Mouse (Mus musculus) gonadal fat pad, adult 2 months (tissue): ENCODE results near the gene Rnf169. TPM values are rescaled to one million over a fixed set of nuclear protein-coding genes. Genes with fewer than 3 reads are reported as not detected.
"Not testable (repeated sequence)": the region's sequence is repeated elsewhere in the genome, so short reads cannot be mapped to it uniquely, and the experiment has no call there.

Experiments
- DNase-seq: peaks from one replicate; pipeline ENCODE4 v3.0.0-alpha.2; 2012; ENCODE audit warnings: low read depth
- polyA plus RNA-seq: library from polyadenylated mRNA; depleted of rRNA; stranded (reverse); fragments of >200 nt; gene quantifications from 2 replicates; pipeline ENCODE4 v1.2.3, GENCODE M21; 2012

The Rnf169 gene
- polyA plus RNA-seq, 1 experiment: 3.6 TPM

DNA sequence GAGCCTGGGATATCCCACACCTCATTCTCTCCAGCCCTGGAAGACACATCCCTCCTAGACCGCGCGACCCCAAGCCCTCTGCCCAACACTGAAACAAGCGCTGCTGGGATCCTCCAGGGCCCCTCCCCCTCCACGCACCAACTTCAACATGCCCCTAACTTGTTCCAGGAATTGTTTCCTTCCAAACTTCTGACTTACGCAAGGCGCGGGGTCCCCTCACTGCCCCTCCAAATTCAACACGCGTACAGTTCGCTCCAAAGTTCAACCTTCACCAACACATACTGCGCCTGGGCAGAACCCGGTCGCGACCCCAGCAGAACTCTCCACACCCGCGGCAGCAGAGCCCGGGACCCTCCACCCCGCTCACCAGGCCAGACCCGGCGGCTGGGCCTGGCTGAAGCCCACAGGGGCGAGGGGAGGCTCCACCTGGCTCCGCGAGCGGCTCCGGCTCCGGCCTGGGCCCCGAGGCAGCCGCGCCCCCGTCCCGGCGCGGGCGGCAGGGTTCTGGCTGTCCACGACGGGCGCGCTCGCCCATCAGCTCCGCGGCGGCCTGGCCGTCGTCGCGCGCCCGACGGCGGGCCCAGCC is 609 bp downstream of the Rnf169 start:
- DNase-seq: no peak

DNA sequence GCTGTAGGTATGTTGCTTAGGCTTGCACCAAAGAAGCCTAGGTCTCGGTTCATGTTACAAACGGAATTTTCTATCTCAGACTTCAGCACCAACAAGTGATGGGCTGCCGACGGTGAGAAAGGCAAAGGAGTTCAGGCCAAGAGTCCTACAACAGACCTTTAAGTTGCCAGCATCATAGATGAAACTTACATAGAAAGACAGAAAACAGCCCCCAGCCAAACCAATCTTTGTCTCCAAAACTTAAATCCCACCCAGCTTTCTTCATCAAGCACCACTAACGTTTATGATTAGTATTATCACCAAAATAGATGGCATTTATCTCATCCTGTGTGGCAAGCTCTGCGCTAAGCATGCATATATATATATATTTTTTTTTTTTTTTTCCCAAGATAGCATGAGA is 1.2 kb downstream of the Rnf169 start:
- no peak for DNase-seq

DNA sequence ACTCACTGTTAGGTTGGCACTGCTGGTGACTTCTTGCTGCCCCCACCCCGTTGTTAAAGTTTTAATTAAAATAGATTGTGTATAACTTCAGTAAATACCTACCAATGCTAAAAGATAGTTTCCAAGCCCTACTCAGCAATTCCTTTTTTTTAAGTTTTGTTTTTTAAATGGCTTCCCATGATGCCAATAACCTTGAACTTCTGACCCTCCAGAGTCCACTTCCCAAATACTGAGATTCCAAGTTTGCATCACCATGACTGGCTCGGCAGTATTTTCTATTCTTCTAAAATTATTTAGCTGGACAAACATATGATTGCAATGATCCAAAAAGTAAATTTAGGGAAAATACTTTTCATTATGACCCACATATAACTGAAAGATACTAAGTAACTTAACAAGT is 2.2 kb downstream of the Rnf169 start:
- no peak for DNase-seq

DNA sequence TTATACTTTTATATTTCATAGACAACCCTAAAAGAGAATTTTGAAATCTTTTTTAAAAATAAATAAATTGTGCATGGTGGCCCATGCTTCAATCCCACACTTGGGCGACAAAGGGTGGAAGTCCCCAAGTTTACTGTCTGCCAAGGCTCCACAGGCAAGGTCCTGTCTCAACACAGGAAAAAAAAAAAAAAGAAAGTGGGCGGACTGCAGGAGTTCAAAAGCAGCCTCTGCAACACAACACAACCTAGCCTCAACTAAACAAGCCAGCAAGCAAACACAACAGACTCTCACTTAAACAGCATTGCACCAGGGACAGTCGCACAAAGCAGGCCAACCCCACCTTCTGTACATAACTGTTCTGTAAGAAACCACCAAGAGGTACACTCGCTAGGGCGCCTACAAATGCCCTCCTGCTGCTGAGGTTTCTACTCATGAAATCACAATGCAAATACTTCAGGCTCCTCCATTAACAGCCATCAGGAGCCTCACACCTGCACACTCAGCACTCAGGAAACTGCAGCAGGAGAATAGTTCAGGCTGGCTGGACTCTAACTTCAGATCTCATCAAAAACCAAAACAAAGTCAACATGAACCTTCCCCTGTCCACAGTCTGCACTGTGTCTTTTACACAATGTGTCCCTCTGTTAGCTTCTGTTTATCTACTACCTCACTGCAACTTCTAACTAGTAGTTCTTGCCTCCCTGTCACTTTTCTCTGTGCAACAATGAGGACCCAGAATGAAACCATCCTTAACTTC is 4.3 kb downstream of the Rnf169 start:
- no peak for DNase-seq

DNA sequence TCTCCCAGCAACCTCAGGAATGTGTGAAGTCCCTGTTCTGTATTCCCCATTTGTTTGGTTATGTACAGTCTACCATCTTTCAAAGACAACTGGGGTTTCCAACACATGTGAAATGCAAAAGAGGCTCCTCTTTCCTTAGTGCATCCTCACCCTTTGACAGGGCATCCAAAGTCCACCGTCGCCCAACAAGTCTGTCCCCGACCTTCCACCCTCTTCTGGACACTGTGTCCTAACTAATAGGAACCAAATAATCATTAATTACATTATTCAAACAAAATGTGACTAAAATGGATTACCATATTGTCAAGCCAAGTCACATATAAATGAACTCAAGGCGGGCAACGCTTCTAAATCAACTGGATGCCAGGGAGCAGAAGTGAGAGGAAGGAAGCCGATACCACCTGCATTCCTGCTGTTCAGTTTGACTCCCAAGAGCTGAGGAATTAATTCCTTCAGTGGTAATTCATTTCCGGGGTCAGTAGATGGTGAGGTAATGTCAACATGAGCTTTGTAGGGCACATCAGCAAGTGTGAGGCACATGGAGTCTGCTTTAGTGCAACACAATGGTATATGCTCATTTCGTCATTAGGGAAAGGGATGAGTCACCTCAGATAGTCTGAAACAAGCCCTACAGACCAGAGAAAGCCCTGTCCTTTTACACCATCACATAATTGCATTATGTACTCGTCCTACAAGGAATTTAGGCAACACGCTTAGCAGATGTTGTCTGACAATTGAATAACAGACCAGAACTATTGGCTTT is 5.9 kb downstream of the Rnf169 start:
- DNase-seq: no peak

DNA sequence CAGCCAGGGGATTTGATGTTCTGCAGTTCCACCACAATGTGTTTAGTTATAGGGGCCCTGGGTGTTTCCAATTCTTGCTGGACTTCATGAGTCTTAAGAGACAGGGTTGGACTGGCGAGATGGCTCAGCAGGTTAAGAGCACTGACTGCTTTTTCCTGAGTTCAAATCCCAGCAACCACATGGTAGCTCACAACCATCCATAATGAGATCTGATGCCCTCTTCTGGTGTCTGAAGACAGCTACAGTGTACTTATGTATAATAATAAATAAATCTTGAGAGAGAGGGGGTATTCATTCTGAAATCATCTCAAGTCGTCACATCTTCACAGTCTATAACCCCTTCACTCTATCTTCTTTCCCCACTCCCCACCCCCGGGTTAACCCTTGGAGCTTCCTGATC is 7.3 kb downstream of the Rnf169 start:
- not testable (repeated sequence) for DNase-seq

DNA sequence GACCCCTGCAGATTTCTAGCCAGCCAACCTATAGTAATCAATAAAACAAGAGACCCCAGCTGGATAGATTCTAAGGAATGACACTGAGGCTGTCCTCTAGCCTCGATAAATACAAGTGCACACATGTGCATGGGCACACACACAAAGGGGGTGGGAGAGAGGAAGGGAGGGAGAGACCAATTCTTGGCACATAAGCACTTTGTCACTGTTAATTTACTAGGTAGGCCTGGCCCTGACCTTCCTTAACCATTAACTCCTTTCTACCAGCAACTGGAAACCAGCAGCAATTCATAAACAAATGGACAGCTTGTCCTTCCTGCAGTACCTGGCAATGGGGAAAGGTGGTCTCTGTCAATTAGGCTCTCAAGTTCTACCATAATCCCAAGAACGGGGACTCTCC is 8.3 kb downstream of the Rnf169 start:
- DNase-seq: no peak

DNA sequence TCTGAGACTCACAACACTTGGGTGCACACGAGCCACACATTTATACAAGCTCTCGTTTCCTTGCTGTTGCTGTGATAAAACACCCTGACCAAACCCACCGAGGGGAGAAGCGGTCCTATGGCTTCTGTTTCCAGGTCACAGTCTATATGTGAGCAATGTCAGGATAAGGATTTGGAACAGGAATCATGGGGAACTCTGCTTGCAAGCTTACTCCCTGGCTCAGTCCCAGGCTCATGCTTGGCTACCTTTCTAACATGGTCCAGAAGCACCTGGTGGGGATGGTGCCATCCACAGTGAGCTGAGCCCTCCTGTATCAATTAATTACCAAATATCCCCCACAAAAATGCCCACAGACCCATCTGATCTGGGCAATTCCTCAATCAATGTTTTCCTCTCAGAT is 11.1 kb downstream of the Rnf169 start:
- no peak for DNase-seq

DNA sequence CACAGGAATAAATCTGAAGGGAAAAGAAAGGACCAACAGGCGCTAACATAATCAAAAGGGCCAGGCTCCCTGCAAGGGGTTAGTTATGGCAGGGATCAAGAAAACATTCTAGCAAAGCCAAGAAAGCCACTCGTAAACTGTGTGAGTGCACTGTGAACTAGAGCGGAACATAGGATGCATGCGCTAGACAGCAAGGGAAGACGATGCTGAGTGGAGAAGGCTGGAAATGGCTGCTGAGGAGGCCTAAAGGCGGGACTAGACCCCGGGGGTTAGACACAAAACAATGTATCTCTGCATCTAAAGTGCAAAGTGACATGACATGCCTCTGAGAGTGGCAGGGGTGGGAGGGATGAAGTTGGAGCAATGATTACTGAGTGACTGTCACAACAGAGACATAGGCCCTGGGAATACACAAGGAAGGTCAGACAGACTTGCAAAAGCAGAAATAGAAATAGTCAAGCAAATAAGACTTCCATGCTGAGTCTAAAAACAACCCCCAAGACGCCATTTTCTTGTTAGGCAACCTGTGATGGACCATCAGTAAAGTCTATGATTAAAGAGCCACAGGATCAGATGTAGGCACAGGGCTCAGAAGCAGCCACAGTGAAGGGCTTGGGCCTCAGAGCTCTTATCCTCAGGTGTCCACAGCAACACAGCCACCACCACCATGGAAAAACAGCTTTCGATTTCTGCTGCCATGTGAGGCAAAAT is 14.1 kb downstream of the Rnf169 start:
- no peak for DNase-seq

DNA sequence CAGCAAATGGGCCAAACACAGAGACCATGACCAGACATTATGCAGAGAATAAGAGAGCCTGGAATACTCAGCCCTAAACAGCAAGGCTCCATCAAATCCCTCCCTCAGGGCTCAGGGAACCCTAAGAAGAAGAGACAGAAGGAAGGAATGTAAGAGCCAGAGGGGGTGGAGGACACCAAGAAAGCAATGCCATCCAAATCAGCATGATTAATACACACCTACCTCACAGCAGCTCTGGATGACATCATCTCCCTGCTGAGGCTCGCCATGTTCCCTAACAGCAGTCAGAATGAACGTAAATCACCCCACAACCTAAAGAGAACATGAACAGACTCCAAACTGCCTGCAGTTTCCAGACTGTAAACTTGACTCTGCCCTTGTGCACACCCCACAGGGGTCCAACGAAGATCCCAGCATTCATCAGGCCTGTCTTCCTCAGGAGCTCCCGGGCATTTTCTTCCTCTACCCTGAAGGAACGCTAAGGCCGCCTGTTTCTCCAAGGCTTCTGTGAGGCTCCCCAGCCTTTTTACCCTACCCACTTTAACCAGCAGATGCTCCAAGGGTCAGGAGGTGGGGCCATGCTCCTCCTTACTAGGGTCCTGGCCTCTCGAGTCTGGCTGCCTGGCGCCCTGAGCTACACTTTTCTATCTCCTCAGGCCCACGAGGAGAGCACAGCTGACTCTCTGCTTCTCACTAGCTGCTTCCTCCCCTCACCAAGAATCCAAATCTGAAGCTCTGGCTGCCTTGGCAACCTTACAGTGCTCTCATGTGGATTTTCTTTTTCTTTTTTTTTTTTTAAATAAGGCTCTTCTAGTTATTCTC is 15.0 kb downstream of the Rnf169 start:
- no peak for DNase-seq

DNA sequence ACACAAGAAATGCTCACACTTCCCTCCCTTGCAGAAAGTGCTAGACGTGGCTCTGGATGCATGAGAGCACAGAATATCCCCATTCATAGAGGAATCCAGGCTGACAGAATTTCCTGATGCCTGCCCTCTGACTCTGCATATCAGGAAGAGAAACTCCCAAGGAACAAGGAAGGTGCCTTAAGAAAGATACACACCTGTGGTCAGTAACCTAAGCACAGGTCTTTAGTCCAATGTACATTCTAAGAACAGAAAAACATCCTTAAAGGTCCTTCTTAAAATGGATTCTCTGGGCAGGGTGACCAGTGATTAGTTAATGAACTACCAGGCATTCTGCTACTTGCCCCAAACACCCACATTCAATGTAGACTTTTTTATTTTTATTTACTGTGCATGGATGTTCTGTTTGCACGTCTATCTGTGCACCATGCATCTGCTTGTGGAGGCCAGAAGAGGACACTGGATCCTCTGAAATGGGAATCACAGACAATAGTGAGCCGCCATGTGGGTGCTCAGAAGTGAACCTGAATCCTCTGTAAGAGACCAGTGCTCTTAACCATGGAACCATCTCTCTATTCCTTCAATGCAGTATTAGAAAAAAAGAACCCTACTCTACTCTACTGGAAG is 16.9 kb downstream of the Rnf169 start:
- no peak for DNase-seq

DNA sequence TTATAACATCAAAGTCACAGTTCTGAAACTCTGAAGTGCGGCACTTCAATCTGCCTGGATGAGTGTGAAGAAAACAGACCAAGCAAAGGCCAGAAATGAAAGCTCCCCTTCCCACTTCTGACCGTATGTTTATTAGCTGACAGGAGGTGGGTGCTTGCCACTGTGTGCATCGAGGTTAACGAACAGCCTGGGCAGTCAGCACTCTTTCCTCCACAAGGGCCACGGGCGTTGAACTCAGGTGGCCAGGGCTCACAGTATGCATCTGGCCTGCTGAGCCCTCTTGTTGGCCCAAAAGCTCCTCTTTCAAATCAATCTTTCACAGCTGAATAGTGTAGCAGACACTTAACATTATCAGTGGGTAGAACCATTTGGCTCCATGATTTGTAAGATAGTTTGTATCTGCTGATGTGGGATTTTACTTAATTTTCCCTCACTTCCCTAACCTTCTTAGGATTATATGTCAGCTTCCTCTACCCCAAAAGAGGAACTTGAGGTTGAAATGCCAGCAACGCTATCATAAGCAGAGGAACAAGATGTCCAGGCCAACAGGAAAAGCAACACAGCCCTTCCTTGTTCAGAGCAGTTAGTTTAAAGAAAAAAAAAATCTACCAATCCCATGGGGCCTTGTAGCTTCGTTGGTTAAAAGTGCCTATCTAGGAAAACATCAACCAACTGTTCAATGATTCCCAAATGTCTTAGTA is 17.6 kb downstream of the Rnf169 start:
- no peak for DNase-seq

DNA sequence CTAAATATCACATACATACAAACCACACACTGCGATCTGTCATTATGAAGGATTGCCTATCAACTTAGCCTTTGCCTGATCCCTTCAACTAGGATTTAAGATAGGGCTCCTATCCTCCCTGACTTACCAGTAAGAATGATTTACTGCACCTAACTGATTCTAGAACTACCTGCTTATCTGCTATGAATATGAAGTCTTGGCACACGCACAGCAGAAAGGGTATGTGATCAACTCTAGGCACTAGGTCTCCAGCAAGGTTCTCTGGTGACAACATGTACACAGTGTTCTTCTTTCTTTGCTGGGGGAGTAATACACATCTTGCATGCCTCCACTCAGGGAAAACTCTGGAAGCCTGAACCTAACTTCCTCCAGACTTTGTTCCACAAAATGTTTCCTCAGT is 18.7 kb downstream of the Rnf169 start:
- DNase-seq: no peak

DNA sequence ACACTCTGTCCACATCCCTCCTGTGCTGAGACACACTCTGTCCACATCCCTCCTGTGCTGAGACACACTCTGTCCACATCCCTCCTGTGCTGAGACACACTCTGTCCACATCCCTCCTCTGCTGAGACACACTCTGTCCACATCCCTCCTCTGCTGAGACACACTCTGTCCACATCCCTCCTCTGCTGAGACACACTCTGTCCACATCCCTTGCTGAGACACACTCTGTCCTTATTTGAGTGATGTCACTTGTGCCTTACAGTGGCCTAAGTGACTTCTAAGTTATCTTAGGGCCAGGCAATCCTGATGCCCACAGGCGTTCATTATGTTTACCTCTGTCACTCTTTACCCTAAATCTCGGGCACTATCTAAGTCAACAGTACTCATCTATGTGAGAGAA is 19.7 kb downstream of the Rnf169 start:
- DNase-seq: not testable (repeated sequence)

DNA sequence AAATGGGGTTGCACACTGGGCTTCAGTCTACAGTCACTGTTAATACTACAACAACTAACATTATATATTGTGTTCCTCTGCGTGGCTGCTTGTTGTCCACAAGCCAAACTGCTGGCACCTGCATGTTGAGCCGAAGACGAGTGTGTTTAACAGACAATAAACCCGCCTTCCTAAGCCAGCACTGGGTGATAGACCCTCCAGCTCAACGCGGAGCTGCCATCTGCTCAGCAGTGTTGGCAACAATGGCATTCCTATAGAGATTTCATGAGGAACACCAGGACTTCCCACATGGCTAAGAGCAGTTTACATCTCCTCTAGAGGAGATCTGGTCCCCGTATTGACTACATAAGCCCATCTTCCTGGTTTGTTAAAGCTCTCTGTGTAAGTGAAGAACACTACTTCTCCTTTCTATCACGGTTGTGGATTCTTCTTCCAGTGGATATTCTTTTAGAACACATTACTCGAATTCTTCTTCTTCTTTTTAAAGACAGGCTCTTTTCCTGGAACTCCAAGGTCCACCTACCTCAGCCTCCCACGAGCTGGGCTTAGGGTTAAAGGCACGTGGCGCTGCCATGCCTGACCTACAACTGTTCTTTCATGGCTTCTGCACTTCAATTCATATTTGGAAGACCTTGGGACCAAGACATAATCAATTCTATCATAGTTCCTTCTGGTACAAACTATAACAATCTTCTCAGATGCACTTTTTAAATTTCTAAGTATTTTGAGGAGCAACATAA is 22.9 kb downstream of the Rnf169 start:
- no peak for DNase-seq

DNA sequence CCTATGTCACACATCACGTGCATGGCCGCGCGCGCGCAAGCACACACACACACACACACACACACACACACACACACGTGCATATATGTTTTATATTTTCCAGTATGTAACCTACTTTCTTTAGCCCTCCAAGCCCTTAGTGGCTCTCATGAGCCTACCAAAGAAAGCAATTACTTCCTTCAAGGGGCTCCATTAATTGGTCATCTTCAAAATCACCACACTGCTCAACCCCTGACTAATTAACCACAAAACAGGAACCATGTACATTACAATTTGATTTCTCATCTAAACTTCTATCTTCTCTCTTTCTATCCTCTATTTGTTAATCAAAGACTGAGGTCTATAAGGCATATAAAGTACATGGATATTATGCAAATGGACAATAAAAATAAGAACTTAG is 24.2 kb downstream of the Rnf169 start:
- no peak for DNase-seq

DNA sequence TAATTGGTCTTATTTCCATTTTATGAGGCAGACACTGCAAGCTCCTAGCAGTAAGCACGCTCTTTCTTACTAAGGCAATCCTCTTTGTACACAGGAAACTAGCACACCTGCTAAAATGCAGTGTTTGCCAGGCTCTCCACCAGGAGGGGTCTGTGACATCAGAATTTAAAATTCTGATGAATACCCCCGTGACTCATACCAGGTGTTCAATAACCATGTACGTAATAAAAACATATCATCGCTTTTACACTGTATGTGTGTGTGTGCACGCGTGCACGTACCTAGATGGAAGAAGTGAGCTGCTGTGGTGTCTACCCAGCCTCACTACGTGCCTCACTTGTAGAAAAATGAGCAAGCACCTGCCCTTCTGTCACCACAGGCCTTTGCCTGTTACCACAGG is 26.0 kb downstream of the Rnf169 start:
- no peak for DNase-seq

DNA sequence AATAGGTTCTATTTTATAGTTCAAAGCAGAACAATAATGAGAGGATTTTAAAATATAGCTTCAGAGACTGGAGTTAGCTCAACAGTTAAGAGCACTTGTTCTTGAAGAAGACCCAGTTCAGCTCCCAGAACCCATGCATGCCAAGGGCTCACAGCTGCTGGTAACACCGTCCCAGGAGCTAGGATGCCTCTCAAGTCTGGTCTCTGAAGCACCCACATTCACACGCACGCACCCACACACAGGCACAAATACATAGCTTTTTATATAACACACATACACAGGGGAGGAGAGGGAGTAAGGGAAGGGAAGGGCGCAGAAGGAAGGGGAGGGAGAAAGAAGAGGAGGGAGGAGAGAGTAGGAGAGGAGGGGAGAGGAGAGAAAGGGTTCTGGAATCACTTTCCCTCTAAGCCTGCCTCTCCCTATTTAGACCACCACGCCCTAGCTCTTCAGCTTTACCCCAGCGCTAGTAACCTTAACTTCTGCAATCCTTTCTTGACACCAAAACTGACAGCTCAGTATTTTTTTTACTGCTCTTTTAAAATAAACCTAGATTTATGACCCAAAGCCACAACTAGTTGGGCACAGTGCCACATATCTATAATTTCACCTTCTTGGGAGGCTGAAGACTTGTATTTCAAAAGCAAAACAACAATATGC is 26.7 kb downstream of the Rnf169 start:
- DNase-seq: no peak

DNA sequence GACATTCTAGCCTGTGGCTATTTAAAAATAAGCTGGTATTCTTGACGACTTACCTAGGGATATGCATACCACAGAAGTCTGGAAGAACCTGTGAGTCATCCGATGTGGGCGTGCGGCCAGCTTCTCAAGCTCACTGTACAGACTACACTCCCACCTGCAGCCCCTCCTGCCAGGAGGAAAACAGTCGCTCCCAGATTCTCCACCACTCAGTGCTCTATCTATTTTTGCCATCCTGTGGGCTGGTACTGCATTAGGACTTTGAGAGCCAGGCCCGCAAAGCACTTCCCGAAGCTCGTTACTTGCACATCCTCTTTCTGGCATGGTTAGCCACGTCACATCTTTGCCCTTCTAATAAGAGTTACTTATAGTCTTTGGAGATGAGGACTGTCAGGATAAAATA is 32.9 kb downstream of the Rnf169 start:
- DNase-seq: no peak
